21 mouse cellular contexts compared by ENCODE assay signal in the genomic region with DNA sequence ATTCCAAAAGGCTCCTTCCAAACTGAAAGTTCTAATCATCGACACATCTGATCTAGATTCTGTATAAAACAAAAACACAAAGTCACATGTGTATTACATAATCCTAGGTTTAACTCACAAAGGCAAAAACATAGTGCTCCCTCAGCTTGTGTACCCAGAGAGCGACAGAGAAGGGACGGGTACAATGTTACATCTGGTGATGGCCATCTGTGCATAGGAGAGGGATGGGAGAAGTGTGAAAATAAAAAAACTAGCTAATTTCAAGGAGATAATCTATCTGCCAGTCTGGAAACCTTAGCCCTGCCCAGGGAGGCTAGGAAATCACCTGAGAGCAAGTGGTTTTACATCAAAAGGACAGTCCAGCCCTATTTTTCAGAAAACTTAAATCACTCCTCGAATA. TPM values are rescaled to one million over a fixed set of nuclear protein-coding genes. Genes with fewer than 3 reads are reported as not detected.
DNase-seq lines count a peak whose midpoint lies in the region; ATAC-seq and TF ChIP-seq lines count a peak whose summit lies in the region.
"Had no signal": no experiment of that assay in that cellular context is flagged by ENCODE, and none has a peak within 500 bp of the region (broad histone marks: within the 10 kb centered on the region; RNA-seq: fewer than 3 reads in every experiment).

No protein-coding gene starts in this region.

- H3K4me3 ChIP-seq in layer of hippocampus, adult 2 months, result no peak overlapping the region
- H3K4me3 ChIP-seq in neural tube, embryonic 15.5 days (replicated peaks), result no peak overlapping the region
- H3K4me3 ChIP-seq: embryonic facial prominence, embryonic 12.5 days; heart, adult 2 months; heart, embryonic 15.5 days; hindbrain, embryonic 13.5 days had no signal

- WGBS in neural tube, embryonic 15.5 days, result 87% methylated on average over 4 of the region's 4 CpGs

- H3K36me3 ChIP-seq in neural tube, embryonic 15.5 days, result no peaks in the 10 kb centered on the region
- H3K36me3 ChIP-seq: embryonic facial prominence, embryonic 12.5 days; heart, embryonic 15.5 days; hindbrain, embryonic 13.5 days had no signal

- H3K4me1 ChIP-seq in neural tube, embryonic 15.5 days, result no peaks in the 10 kb centered on the region
- H3K4me1 ChIP-seq: hindbrain, embryonic 13.5 days had no signal

- no peak for TF ChIP-seq CTCF in layer of hippocampus, adult 2 months (conservative IDR thresholded peaks at IDR 0.05)

- no peaks in the 10 kb centered on the region for H3K9me3 ChIP-seq in neural tube, embryonic 15.5 days (replicated peaks)
- H3K9me3 ChIP-seq: embryonic facial prominence, embryonic 12.5 days; heart, embryonic 15.5 days; hindbrain, embryonic 13.5 days had no signal

- H3K27ac ChIP-seq in layer of hippocampus, adult 2 months, result peak overlapping the region; percentile 78
- no peak overlapping the region for H3K27ac ChIP-seq in neural tube, embryonic 15.5 days (replicated peaks)
- H3K27ac ChIP-seq: embryonic facial prominence, embryonic 12.5 days; heart, adult 2 months; heart, embryonic 15.5 days; hindbrain, embryonic 13.5 days had no signal

- ATAC-seq in cerebellum, adult (ENCODE audit: insufficient number of reproducible peaks, low FRiP score, low TSS enrichment), result no peak
- no peak for ATAC-seq in neural tube, embryonic 15.5 days (ENCODE audit: low FRiP score)
- ATAC-seq: forebrain, postnatal 0 days had no signal

- no peaks in the 10 kb centered on the region for H3K27me3 ChIP-seq in neural tube, embryonic 15.5 days (replicated peaks)
- H3K27me3 ChIP-seq: embryonic facial prominence, embryonic 12.5 days; heart, embryonic 15.5 days; hindbrain, embryonic 13.5 days had no signal

- peak; percentile 54 for DNase-seq in layer of hippocampus, adult 11-12 months (ENCODE audit: low spot score)
- DNase-seq in layer of hippocampus, postnatal 25 days (ENCODE audit: extremely low spot score in 1 of 2, low spot score in 1 of 2), result no peak
- DNase-seq in right cerebral cortex, adult 2 months (ENCODE audit: low spot score in 2 of 2), result peak; percentile 18 to 30
- no peak for DNase-seq in right cerebral cortex, postnatal 36 days (ENCODE audit: low spot score in 2 of 2)
- peak; percentile 65 to 70 for DNase-seq in layer of hippocampus, adult 2 months (ENCODE audit: low spot score in 2 of 2)
- peak; percentile 30 to 60 for DNase-seq in layer of hippocampus, postnatal 36 days
- DNase-seq: adrenal gland, adult 2 months; adrenal gland, postnatal 25 days; cerebellum, adult 11-12 months; cerebellum, adult 9-10 months; cerebellum, postnatal 25 days; forebrain, postnatal 0 days; gastrocnemius, postnatal 14 days; heart, adult 2 months; heart, postnatal 14 days had no signal

- no peak overlapping the region for H3K4me2 ChIP-seq in neural tube, embryonic 15.5 days
- H3K4me2 ChIP-seq: embryonic facial prominence, embryonic 12.5 days; heart, embryonic 11.5 days; heart, embryonic 15.5 days; hindbrain, embryonic 13.5 days had no signal

- no peak overlapping the region for H3K9ac ChIP-seq in neural tube, embryonic 15.5 days (replicated peaks)
- H3K9ac ChIP-seq: embryonic facial prominence, embryonic 12.5 days; forebrain, postnatal 0 days; heart, embryonic 15.5 days; hindbrain, embryonic 13.5 days had no signal

RNA-seq across cellular contexts. Expression of a gene that starts 40.8 kb away (rescaled TPM):
- 10 to 100 TPM; 35.3 to 41.7 TPM for total RNA-seq in layer of hippocampus, postnatal 25 days (2021)
- 10 to 100 TPM; 49.0 to 53.9 TPM for total RNA-seq in layer of hippocampus, adult 2 months (2021)
- total RNA-seq in layer of hippocampus, postnatal 36 days (2021), result 10 to 100 TPM; 39.1 to 55.7 TPM
- polyA plus RNA-seq in neural tube, embryonic 15.5 days (2015; fragmentation: Nextera tagmentation; extraction: Ambion mirVana), result 18.2 and 29.3 TPM in 2 replicates

RNA-seq across cellular contexts. Expression of a gene that starts 40.9 kb away (rescaled TPM):
- 1 to 10 TPM; 4.1 to 7.2 TPM for total RNA-seq in layer of hippocampus, postnatal 25 days (2021)
- 1 to 10 TPM; 4.1 to 6.3 TPM for total RNA-seq in layer of hippocampus, adult 2 months (2021)
- total RNA-seq in layer of hippocampus, postnatal 36 days (2021), result 1 to 10 TPM; 5.6 to 5.9 TPM
- 16.2 and 21.7 TPM in 2 replicates for polyA plus RNA-seq in neural tube, embryonic 15.5 days (2015; fragmentation: Nextera tagmentation; extraction: Ambion mirVana)

Comparison
In these comparisons a context has a peak if more than half of its experiments do, and no peak if none do; other contexts are left out.
1. DNase-seq: peak in layer of hippocampus, adult 11-12 months (single experiment), right cerebral cortex, adult 2 months (2 of 2), layer of hippocampus, adult 2 months (2 of 2) and layer of hippocampus, postnatal 36 days (2 of 2); none in layer of hippocampus, postnatal 25 days (0 of 2) and right cerebral cortex, postnatal 36 days (0 of 2).